Mouse (Mus musculus) testis, adult 2 months (tissue): ENCODE results near the gene Casp9.
A peak's percentile ranks its signal among the peaks of the same experiment; 100 is the strongest.

Source experiments
- CTCF ChIP-seq: fragments of 200-500 bp; IDR thresholded peaks from 2 replicates; pipeline ENCODE4 v1.5.1; 2012; ENCODE audit warnings: low read depth, mild to moderate bottlenecking, inconsistent platforms, low read length, moderate library complexity; ENCODE audit not compliant: control insufficient read depth, insufficient read depth, insufficient replicate concordance
- POLR2A ChIP-seq: fragments of 200-500 bp; IDR thresholded peaks from 2 replicates; pipeline ENCODE4 v1.6.1; 2012; ENCODE audit warnings: low read depth, mild to moderate bottlenecking, inconsistent platforms, low read length, moderate library complexity; ENCODE audit not compliant: control insufficient read depth

DNA sequence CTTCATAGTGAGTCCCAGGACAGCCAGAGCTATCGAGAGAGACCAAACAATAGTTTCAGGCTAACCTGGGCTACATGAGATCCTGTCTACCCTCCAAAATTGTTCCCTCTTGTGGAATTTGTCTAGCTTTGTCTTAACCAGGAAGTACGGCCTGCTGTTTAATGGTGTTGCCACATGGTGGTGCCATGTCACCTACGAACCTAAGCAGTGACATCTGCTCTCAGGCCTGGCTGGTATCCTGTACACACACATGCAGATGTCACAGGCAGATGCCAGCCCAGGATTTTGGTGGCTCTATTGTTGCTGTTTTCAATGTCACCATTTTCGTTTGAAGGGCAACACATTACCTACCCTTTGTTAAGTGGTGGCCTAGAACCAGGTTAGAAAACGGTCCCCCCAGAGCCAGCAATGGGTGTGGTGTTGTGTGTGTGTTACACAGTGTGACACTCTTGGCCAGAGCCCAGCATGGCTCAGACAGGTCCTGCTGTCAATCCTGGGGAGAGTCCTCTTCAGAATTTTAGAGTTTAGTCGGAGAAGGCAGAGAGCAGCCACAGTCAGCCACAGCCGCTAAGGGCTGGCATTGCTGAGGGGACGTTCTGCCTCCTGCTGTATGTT, 16.5 kb downstream of the Casp9 start:
- TF ChIP-seq CTCF: peak; percentile 63; the same call in 1 of the 2 replicates
- no peak for TF ChIP-seq POLR2A
